Mouse (Mus musculus) liver, adult 2 months (tissue): ENCODE results near the gene Hs1bp3. TPM values are rescaled to one million over a fixed set of nuclear protein-coding genes. Genes with fewer than 3 reads are reported as not detected.

ENCODE experiments used
- DNase-seq: peaks from one replicate; pipeline ENCODE4 v3.0.0-alpha.2; 2011; ENCODE audit warnings: low read depth, low spot score; ENCODE audit errors: extremely low read depth
- H3K27ac ChIP-seq: fragments of 200-500 bp; replicated peaks from 2 replicates; pipeline ENCODE4 v1.5.1; 2012; ENCODE audit warnings: low read depth, mild to moderate bottlenecking, control low read depth, inconsistent platforms, low read length; ENCODE audit not compliant: insufficient read depth
- H3K27me3 ChIP-seq: fragments of 200-500 bp; 2 replicates; pipeline ENCODE4 v1.6.1; 2012; ENCODE audit warnings: mild to moderate bottlenecking, moderate library complexity, low read length, inconsistent platforms; ENCODE audit not compliant: control insufficient read depth, insufficient read depth
- H3K36me3 ChIP-seq: fragments of 200-500 bp; 2 replicates; pipeline ENCODE4 v1.6.1; 2012; ENCODE audit warnings: low read length, inconsistent platforms; ENCODE audit not compliant: control insufficient read depth, insufficient read depth
- H3K4me1 ChIP-seq: fragments of 200-500 bp; 2 replicates; pipeline ENCODE4 v1.6.1; 2011; ENCODE audit warnings: low read length; ENCODE audit not compliant: control insufficient read depth, insufficient read depth
- H3K4me3 ChIP-seq: fragments of 200-500 bp; 2 replicates; pipeline ENCODE4 v1.5.1; 2011; ENCODE audit warnings: low read depth, mild to moderate bottlenecking, control low read depth, low read length, moderate library complexity; ENCODE audit not compliant: insufficient read depth
- H3K79me2 ChIP-seq: fragments of 200-500 bp; 2 replicates; pipeline ENCODE4 v1.6.1; 2012; ENCODE audit warnings: inconsistent platforms, mild to moderate bottlenecking, low read length, moderate library complexity; ENCODE audit not compliant: control insufficient read depth, insufficient read depth
- H3K9ac ChIP-seq: fragments of 200-500 bp; 2 replicates; pipeline ENCODE4 v1.6.1; 2012; ENCODE audit warnings: low read depth, mild to moderate bottlenecking, control low read depth, inconsistent platforms, low read length
- CTCF ChIP-seq: fragments of 200-500 bp; IDR thresholded peaks from 2 replicates; pipeline ENCODE4 v1.5.1; 2011; ENCODE audit warnings: low read depth, low read length, control low read depth
- POLR2A ChIP-seq: fragments of 200-500 bp; IDR thresholded peaks from 2 replicates; pipeline ENCODE4 v1.6.1; 2011; ENCODE audit warnings: low read length, control low read depth; ENCODE audit not compliant: insufficient read depth; ENCODE audit errors: extremely low read depth
- WGBS: fragments of 180-500 bp; shearing (Covaris S2); methylation state at CpG from one replicate; pipeline ENCODE4 v1.1.7; 2018; 5-methylcytosine and 5-hydroxymethylcytosine counted together
- polyA plus RNA-seq: library from polyadenylated mRNA; depleted of rRNA; stranded (reverse); fragments of >200 nt; gene quantifications from 2 replicates; pipeline ENCODE4 v1.2.3, GENCODE M21; 2012
- total RNA-seq: library from RNA; depleted of rRNA; stranded (reverse); fragments of >200 nt; gene quantifications from 2 replicates; pipeline ENCODE4 v1.2.3, GENCODE M21; 2014

Hs1bp3 gene
- total and polyA plus RNA-seq, 2 experiments, result 3.0 to 16.6 TPM

- no peaks in the 10 kb centered on the region for H3K79me2 ChIP-seq
- H3K36me3 ChIP-seq, result no peaks in the 10 kb centered on the region
- DNase-seq, result no peak
- TF ChIP-seq CTCF (no peak), POLR2A (no peak)
- no peak overlapping the region for H3K9ac ChIP-seq
- no peak overlapping the region for H3K4me3 ChIP-seq
- 95% methylated on average over 4 of the region's 4 CpGs for WGBS
- peaks cover 12% of the 10 kb centered on the region for H3K4me1 ChIP-seq
- H3K27ac ChIP-seq, result no peak overlapping the region
- no peaks in the 10 kb centered on the region for H3K27me3 ChIP-seq
Measured at GRCm38 (mm10) chr12:8355011-8355410, 41.8 kb downstream of the Hs1bp3 start.

DNA sequence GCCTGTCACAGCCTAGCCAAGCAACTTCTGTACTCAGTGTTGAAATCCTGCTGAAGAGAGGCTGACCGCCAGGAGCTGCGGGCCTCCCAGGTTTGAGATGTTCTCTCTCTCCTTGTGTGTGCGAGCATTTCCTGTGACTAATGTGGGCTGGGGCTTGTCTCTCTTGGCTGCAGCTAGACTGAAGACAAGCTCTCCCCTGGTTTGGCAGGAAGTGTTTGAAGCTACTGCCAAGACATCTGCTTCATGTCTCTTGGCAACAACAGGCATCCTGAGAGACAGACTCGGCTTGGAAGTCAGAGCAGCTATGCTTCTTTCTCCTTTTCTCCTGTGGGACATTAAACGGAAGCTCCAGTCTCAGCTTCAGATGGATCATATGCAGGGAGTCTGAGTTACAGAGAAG is 44.2 kb downstream of the Hs1bp3 start:
- peak; percentile 50 for DNase-seq
- Histone ChIP-seq H3K4me1 (peaks cover 10% of the 10 kb centered on the region), H3K27ac (peak overlapping the region; percentile 30; the same call in 1 of the 2 replicates)

DNA sequence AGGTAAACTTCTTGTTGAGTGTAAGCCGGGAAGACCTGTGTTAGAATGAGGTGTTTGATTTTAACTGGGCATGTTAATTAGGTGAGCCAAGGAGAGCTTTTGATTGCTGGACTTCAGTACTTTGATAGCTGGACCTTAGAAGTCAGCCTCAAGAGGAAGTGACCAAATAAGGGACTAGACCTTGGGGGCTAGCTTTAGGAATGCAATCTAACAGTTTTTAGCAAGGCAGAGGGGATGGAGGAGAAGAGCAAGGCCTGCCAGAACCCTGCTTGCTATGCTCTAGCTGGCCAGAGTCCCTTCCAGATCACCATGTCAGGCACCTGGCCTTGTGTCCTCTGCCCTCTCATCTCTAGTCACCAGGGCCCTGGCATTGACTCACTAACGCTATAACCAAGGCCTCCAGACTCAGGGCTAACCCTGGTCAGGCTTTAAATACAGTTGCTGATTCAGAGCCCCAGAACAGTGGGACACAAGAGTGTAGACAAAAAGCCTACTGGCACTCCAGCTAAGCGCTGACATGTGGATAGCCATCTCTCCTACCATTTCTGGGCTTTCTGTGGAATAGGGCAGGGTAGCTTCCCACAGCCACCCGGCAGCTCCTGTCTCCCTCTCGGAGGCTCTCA is 45.2 kb downstream of the Hs1bp3 start:
- WGBS, result 73% methylated on average over 5 of the region's 5 CpGs
- Histone ChIP-seq H3K4me1 (peaks cover 6% of the 10 kb centered on the region), H3K79me2 (no peaks in the 10 kb centered on the region), H3K4me3 (no peak overlapping the region), H3K27ac (no peak overlapping the region), H3K9ac (no peak overlapping the region), H3K27me3 (no peaks in the 10 kb centered on the region), H3K36me3 (no peaks in the 10 kb centered on the region)
- TF ChIP-seq CTCF (no peak), POLR2A (no peak)
- DNase-seq, result peak; percentile 63

More for the DNA sequence above, 44.2 kb downstream of the Hs1bp3 start:
- 63% methylated on average over 5 of the region's 5 CpGs for WGBS
- TF ChIP-seq POLR2A, result no peak
- no peak for TF ChIP-seq CTCF
- Histone ChIP-seq H3K4me3 (no peak overlapping the region), H3K9ac (no peak overlapping the region), H3K27me3 (no peaks in the 10 kb centered on the region), H3K36me3 (no peaks in the 10 kb centered on the region), H3K79me2 (no peaks in the 10 kb centered on the region)

DNA sequence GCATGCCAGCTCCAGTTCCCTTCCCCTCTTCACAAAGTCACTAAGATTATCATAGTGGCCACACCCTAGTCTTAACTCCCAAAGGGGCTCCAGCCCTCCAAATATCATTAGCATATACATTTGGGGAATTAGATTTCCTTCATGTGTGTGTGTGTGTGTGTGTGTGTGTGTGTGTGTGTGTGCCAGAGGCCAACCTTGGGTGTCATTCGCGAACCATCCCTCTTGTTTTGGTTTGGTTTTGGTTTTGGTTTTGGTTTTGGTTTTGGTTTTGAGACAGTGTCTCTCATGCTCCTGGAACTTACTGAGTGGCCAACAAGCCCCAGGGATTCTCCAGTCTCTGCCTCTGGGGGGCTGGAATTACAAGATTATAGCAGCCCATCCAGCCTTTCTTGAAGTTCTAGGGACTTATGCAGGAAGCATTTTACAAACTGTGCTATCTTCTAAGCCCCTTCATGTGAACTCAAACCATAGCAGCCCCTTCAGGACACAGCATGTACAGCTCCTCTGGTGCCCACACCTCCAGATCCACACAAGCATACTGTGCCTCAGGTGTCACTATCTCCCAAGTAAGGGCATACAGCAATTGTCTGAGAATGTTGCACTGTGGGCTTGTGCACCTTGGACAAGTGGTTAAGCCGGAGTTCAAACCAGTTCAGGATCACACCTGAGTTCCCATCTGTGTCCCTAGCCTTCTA is 46.3 kb downstream of the Hs1bp3 start:
- TF ChIP-seq CTCF, result no peak
- no peak for TF ChIP-seq POLR2A
- Histone ChIP-seq H3K4me3 (no peak overlapping the region), H3K79me2 (no peaks in the 10 kb centered on the region), H3K36me3 (no peaks in the 10 kb centered on the region), H3K27me3 (no peaks in the 10 kb centered on the region), H3K27ac (no peak overlapping the region), H3K4me1 (peaks cover 4% of the 10 kb centered on the region), H3K9ac (no peak overlapping the region)
- WGBS, result 75% methylated on average over 3 of the region's 3 CpGs
- no peak for DNase-seq

DNA sequence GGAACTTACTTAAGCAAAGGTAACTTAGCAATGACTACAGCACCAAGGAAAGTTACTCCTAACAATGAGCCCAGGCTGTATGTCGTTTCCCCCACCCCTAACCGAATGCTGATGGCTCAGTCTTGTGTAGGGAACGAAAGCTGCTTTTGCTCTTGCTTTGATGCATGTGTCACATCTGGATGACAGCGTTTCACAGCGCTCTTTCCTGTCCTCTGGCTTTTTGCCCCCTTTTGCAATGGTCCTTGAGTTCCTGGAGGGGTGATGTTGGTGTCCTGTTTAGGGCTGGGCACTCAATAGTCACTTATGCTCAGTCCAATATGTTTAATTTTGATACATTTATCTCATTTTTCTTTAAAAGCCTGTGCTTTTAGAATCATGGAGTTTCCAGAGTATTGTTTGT is 48.6 kb downstream of the Hs1bp3 start:
- Histone ChIP-seq H3K9ac (no peak overlapping the region), H3K4me1 (peaks cover 4% of the 10 kb centered on the region), H3K4me3 (no peak overlapping the region), H3K27ac (no peak overlapping the region), H3K27me3 (no peaks in the 10 kb centered on the region), H3K79me2 (no peaks in the 10 kb centered on the region), H3K36me3 (no peaks in the 10 kb centered on the region)
- no peak for DNase-seq
- TF ChIP-seq POLR2A, result no peak
- no peak for TF ChIP-seq CTCF
- WGBS, result 88% methylated on average over 5 of the region's 5 CpGs

DNA sequence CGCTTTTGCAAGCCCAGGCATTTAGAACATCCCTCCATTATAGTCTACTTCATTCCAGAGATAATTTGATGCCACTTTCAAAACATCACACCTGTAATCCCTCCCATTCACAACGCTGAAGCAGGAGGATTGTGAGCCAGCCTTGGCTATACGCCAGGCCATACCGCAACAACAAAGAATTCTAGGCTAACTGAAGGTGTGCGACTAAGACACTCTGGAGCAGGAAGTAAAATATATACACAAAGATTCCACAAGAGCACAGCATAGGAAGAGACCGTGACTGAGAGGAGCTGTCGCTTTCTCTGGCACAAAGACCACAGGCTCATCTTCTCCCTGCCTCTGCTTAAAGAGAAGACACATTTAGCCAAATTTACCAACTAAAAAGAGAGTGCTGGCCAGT is 49.2 kb downstream of the Hs1bp3 start:
- no peak for DNase-seq
- 86% methylated on average over 7 of the region's 7 CpGs for WGBS
- Histone ChIP-seq H3K79me2 (no peaks in the 10 kb centered on the region), H3K4me1 (peaks cover 3% of the 10 kb centered on the region; the same call in 1 of the 2 replicates), H3K9ac (no peak overlapping the region), H3K4me3 (no peak overlapping the region), H3K36me3 (no peaks in the 10 kb centered on the region), H3K27ac (no peak overlapping the region), H3K27me3 (no peaks in the 10 kb centered on the region)
- TF ChIP-seq CTCF (no peak), POLR2A (no peak)
